Mouse (Mus musculus) MEL (cell line): ENCODE measurements around the gene Zfp101. TPM values are rescaled to one million over a fixed set of nuclear protein-coding genes. Genes with fewer than 3 reads are reported as not detected.
A peak's percentile ranks its signal among the peaks of the same experiment; 100 is the strongest.

Experiments
- DNase-seq: peaks from one replicate; pipeline ENCODE4 v3.0.0; 2011; ENCODE audit warnings: low read depth, low spot score
- H3K27ac ChIP-seq: 2 replicates; pipeline ENCODE4 v1.5.1; 2012; ENCODE audit warnings: low read depth, mild to moderate bottlenecking, control low read depth, low read length, moderate library complexity; ENCODE audit not compliant: control insufficient read depth
- H3K27me3 ChIP-seq, 2 experiments: fragments of 150-350 bp in 1 of 2; sonication (generic) in 1 of 2; 2 replicates each; pipeline ENCODE4 v1.6.1; 2012; ENCODE audit warnings: low read length in 2 of 2, mild to moderate bottlenecking in 2 of 2, improper control_type of control experiment in 1 of 2, moderate library complexity in 1 of 2; ENCODE audit not compliant: insufficient read depth in 2 of 2, control insufficient read depth in 1 of 2
- H3K36me3 ChIP-seq, 2 experiments: 2 replicates each; pipeline ENCODE4 v1.6.1; 2012 to 2014; ENCODE audit warnings: low read length in 2 of 2, improper control_type of control experiment in 1 of 2, inconsistent platforms in 1 of 2, mild to moderate bottlenecking in 1 of 2; ENCODE audit not compliant: insufficient read depth in 2 of 2, control insufficient read depth in 1 of 2
- H3K4me1 ChIP-seq, 2 experiments: fragments of 150-350 bp in 1 of 2; sonication (generic) in 1 of 2; 2 replicates each; pipeline ENCODE4 v1.6.1; 2012; ENCODE audit warnings: low read length in 2 of 2, improper control_type of control experiment in 1 of 2, mild to moderate bottlenecking in 1 of 2; ENCODE audit not compliant: insufficient read depth in 2 of 2, control insufficient read depth in 1 of 2
- H3K4me3 ChIP-seq, 2 experiments: fragments of 150-350 bp in 1 of 2; sonication (generic) in 1 of 2; 2 replicates each; pipeline ENCODE4 v1.5.1; 2012; ENCODE audit warnings: low read depth in 2 of 2, low read length in 2 of 2, mild to moderate bottlenecking in 2 of 2, moderate library complexity in 2 of 2, control low read depth in 1 of 2, improper control_type of control experiment in 1 of 2; ENCODE audit not compliant: control insufficient read depth in 1 of 2, insufficient read depth in 1 of 2
- H3K79me2 ChIP-seq: 2 replicates; pipeline ENCODE4 v1.6.1; 2012; ENCODE audit warnings: mild to moderate bottlenecking, low read length, moderate library complexity; ENCODE audit not compliant: control insufficient read depth, poor library complexity, insufficient read depth
- H3K9ac ChIP-seq: 2 replicates; pipeline ENCODE4 v1.6.1; 2012; ENCODE audit warnings: low read depth, mild to moderate bottlenecking, control low read depth, low read length, moderate library complexity; ENCODE audit not compliant: control insufficient read depth, poor library complexity, severe bottlenecking
- H3K9me3 ChIP-seq: fragments of 150-350 bp; sonication (generic); replicated peaks from 2 replicates; pipeline ENCODE4 v1.6.1; 2012; ENCODE audit warnings: mild to moderate bottlenecking, low read length, improper control_type of control experiment, moderate library complexity; ENCODE audit not compliant: insufficient read depth
- CHD2 ChIP-seq: IDR thresholded peaks from 2 replicates; pipeline ENCODE4 v1.6.1; 2011; ENCODE audit warnings: low read length, improper control_type of control experiment
- E2F4 ChIP-seq: IDR thresholded peaks from 2 replicates; pipeline ENCODE4 v1.6.1; 2011; ENCODE audit warnings: low read depth, low read length, improper control_type of control experiment, borderline replicate concordance
- ELF1 ChIP-seq: IDR thresholded peaks from 2 replicates; pipeline ENCODE4 v1.6.1; 2014; ENCODE audit warnings: low read depth, mild to moderate bottlenecking, inconsistent platforms, low read length, improper control_type of control experiment, moderate library complexity
- ETS1 ChIP-seq: IDR thresholded peaks from 2 replicates; pipeline ENCODE4 v1.6.1; 2012; ENCODE audit warnings: low read depth, mild to moderate bottlenecking, inconsistent platforms, low read length, improper control_type of control experiment, moderate library complexity
- HCFC1 ChIP-seq: IDR thresholded peaks from 2 replicates; pipeline ENCODE4 v1.6.1; 2012; ENCODE audit warnings: low read depth, mild to moderate bottlenecking, inconsistent platforms, low read length, improper control_type of control experiment, moderate library complexity
- JUND ChIP-seq: IDR thresholded peaks from 2 replicates; pipeline ENCODE4 v1.6.1; 2011; ENCODE audit warnings: low read depth, mild to moderate bottlenecking, improper control_type of control experiment, low read length
- KAT2A ChIP-seq: conservative IDR thresholded peaks from 2 replicates; pipeline ENCODE4 v1.6.1; 2012; ENCODE audit warnings: low read depth, low read length, improper control_type of control experiment, inconsistent platforms
- MAX ChIP-seq: IDR thresholded peaks from 2 replicates; pipeline ENCODE4 v1.6.1; 2011; ENCODE audit warnings: low read length, improper control_type of control experiment
- MXI1 ChIP-seq: IDR thresholded peaks from 2 replicates; pipeline ENCODE4 v1.6.1; 2011; ENCODE audit warnings: mild to moderate bottlenecking, low read depth, low read length, improper control_type of control experiment
- MYB ChIP-seq: IDR thresholded peaks from 2 replicates; pipeline ENCODE4 v1.6.1; 2011; ENCODE audit warnings: mild to moderate bottlenecking, low read depth, low read length, improper control_type of control experiment
- MYC ChIP-seq: IDR thresholded peaks from 2 replicates; pipeline ENCODE4 v1.6.1; 2011; ENCODE audit warnings: low read depth, mild to moderate bottlenecking, low read length, improper control_type of control experiment, moderate library complexity
- NELFE ChIP-seq: IDR thresholded peaks from 2 replicates; pipeline ENCODE4 v1.6.1; 2011; ENCODE audit warnings: low read depth, low read length, improper control_type of control experiment
- NRF1 ChIP-seq: IDR thresholded peaks from 2 replicates; pipeline ENCODE4 v1.6.1; 2014; ENCODE audit warnings: low read depth, mild to moderate bottlenecking, inconsistent platforms, low read length, improper control_type of control experiment, moderate library complexity; ENCODE audit not compliant: poor library complexity, insufficient read depth, severe bottlenecking
- POLR2A ChIP-seq, 2 experiments: IDR thresholded peaks; 2 replicates each; pipeline ENCODE4 v1.6.1; 2011 to 2012; ENCODE audit warnings: low read length in 2 of 2, mild to moderate bottlenecking in 2 of 2, control low read depth in 1 of 2, improper control_type of control experiment in 1 of 2, low read depth in 1 of 2, moderate library complexity in 1 of 2; ENCODE audit not compliant: control insufficient read depth in 1 of 2, insufficient read depth in 1 of 2, poor library complexity in 1 of 2
- POLR2AphosphoS2 ChIP-seq: IDR thresholded peaks from 2 replicates; pipeline ENCODE4 v1.6.1; 2011; ENCODE audit warnings: low read length, improper control_type of control experiment
- SIN3A ChIP-seq: IDR thresholded peaks from 2 replicates; pipeline ENCODE4 v1.6.1; 2012; ENCODE audit warnings: low read length, improper control_type of control experiment, inconsistent platforms
- TAL1 ChIP-seq: IDR thresholded peaks from 2 replicates; pipeline ENCODE4 v1.6.1; 2012; ENCODE audit warnings: mild to moderate bottlenecking, inconsistent platforms, low read length, moderate library complexity, mixed read lengths
- TBP ChIP-seq: IDR thresholded peaks from 2 replicates; pipeline ENCODE4 v1.8.0; 2011; ENCODE audit warnings: low read depth, low read length, improper control_type of control experiment
- TCF12 ChIP-seq: IDR thresholded peaks from 2 replicates; pipeline ENCODE4 v1.6.1; 2014; ENCODE audit warnings: low read depth, mild to moderate bottlenecking, inconsistent platforms, low read length, improper control_type of control experiment, moderate library complexity
- UBTF ChIP-seq: IDR thresholded peaks from 2 replicates; pipeline ENCODE4 v1.6.1; 2012; ENCODE audit warnings: low read depth, mild to moderate bottlenecking, inconsistent platforms, low read length, improper control_type of control experiment, moderate library complexity, borderline replicate concordance; ENCODE audit not compliant: insufficient read depth
- USF1 ChIP-seq: IDR thresholded peaks from 2 replicates; pipeline ENCODE4 v1.6.1; 2014; ENCODE audit warnings: low read depth, mild to moderate bottlenecking, inconsistent platforms, low read length, improper control_type of control experiment, moderate library complexity
- USF2 ChIP-seq, 2 experiments: IDR thresholded peaks; 2 replicates each; pipeline ENCODE4 v1.6.1; 2011 to 2012; ENCODE audit warnings: improper control_type of control experiment in 2 of 2, low read length in 2 of 2, borderline replicate concordance in 1 of 2, inconsistent platforms in 1 of 2, low read depth in 1 of 2, mild to moderate bottlenecking in 1 of 2; ENCODE audit not compliant: insufficient read depth in 1 of 2
- ZC3H11A ChIP-seq: IDR thresholded peaks from 2 replicates; pipeline ENCODE4 v1.6.1; 2012; ENCODE audit warnings: low read depth, mild to moderate bottlenecking, inconsistent platforms, low read length, improper control_type of control experiment
- ZKSCAN1 ChIP-seq: IDR thresholded peaks from 2 replicates; pipeline ENCODE4 v1.6.1; 2012; ENCODE audit warnings: low read depth, mild to moderate bottlenecking, inconsistent platforms, low read length, improper control_type of control experiment, moderate library complexity
- ZMIZ1 ChIP-seq: IDR thresholded peaks from 2 replicates; pipeline ENCODE4 v1.6.1; 2012; ENCODE audit warnings: low read depth, mild to moderate bottlenecking, inconsistent platforms, low read length, improper control_type of control experiment, moderate library complexity
- ZNF384 ChIP-seq: IDR thresholded peaks from 2 replicates; pipeline ENCODE4 v1.6.1; 2012; ENCODE audit warnings: low read depth, mild to moderate bottlenecking, inconsistent platforms, low read length, improper control_type of control experiment
- polyA plus RNA-seq, 2 experiments: library from polyadenylated mRNA; stranded (reverse) in 1 of 2; unstranded in 1 of 2; fragments of >175 nt in 1 of 2; fragments of >200 nt in 1 of 2; gene quantifications; 2 replicates each; pipeline versions ENCODE4 v1.2.1 to v1.2.4; 2012; ENCODE audit warnings: low replicate concordance in 2 of 2, low read depth in 1 of 2; ENCODE audit not compliant: insufficient read length in 2 of 2, insufficient read depth in 1 of 2, missing spikeins in 1 of 2
- total RNA-seq: library from RNA; depleted of rRNA; stranded (reverse); fragments of 300-350 nt; gene quantifications from 2 replicates; pipeline ENCODE4 v1.2.3, GENCODE M21; 2012; rRNA removed

Gene Zfp101
- total RNA-seq = 6.1 and 8.3 TPM in 2 replicates
- 1 to 10 TPM in 1 of 2 experiments, not detected in 1; 7.6 TPM for polyA plus RNA-seq

DNA sequence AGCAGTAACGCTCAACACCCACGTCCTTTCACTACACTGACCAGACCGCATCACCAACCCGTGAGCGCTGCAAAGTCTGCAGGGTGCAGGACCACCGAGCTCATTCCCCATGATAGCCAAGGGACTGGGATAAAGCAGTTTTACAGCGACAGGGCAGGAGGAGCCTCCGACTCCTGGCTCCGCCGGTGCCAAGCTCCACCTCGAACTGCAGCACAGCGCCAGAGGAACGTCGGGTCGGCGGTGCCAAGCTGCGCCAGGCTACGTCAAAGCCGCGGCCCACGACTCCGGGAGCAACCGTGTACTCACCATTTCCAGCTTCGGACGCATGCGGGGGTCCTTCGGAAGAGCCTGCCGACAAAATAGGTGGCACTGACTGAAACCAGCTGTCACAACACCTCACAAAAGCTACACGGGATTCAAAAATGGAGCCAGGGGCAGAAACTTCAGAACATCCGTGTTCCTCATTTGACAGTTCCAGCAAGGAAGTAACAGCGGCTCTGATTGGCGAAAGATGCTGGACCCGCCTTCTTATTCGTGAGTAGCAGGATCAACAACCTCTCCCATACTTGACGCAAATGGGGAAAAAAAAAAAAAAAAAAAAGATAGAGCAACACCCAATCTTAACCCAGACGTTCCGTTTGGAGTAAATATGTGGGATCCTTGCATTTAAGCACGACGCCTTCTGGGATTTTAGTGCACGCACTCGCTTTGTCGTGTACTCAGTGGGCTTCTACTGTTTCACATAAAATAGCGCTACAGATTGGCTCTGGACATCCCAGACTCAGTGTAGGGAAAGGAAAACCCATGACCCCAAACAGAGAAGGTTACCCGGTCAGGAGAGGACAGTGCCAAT lies at the start of gene Zfp101:
Gene Zfp101, minus strand, starts transcription at position 460 of the 853 bp plus-strand sequence.
- peak within 1 kb of the TSS; percentile 77 to 85 for H3K4me3 ChIP-seq
- H3K27me3 ChIP-seq = no peaks in the 10 kb centered on the region; a peak in 2 of 4 replicates
- peak within 1 kb of the TSS; percentile 78 for H3K9ac ChIP-seq
- peaks cover 30% of the 10 kb centered on the region for H3K79me2 ChIP-seq
- peak within 1 kb of the TSS; percentile 68 for H3K27ac ChIP-seq
- H3K36me3 ChIP-seq = peaks cover 0 to 6% of the 10 kb centered on the region in 2 experiments; a peak in 2 of 4 replicates
- peak; percentile 97 for DNase-seq
- TF ChIP-seq USF2 (IDR thresholded peaks at IDR 0.05; ENCODE audit: borderline replicate concordance in 1 of 2, insufficient read depth in 1 of 2, low read depth in 1 of 2, low read length in 2 of 2) = no peak
- TF ChIP-seq ELF1 = peak; percentile 66
- TF ChIP-seq CHD2 = peak; percentile 77; the same call in 1 of the 2 replicates
- no peak for TF ChIP-seq UBTF
- TF ChIP-seq KAT2A = peak; percentile 56
- peak; percentile 78 for TF ChIP-seq TBP
- TF ChIP-seq MXI1 = peak; percentile 86
- peak; percentile 50 for TF ChIP-seq MYC
- no peak for TF ChIP-seq MYB
- peak; percentile 76; the same call in 1 of the 2 replicates for TF ChIP-seq ZKSCAN1
- peak; percentile 88 for TF ChIP-seq HCFC1
- 0 out of 2 replicates have a peak, but pooled peaks have one; percentile 36 for TF ChIP-seq TCF12
- TF ChIP-seq SIN3A = peak; percentile 98
- TF ChIP-seq POLR2A (IDR thresholded peaks at IDR 0.05; ENCODE audit: control insufficient read depth in 1 of 2, insufficient read depth in 1 of 2, low read depth in 1 of 2, low read length in 2 of 2, poor library complexity in 1 of 2) = peak; percentile 57 to 84; a peak in 3 of 4 replicates
- TF ChIP-seq USF1 = no peak
- TF ChIP-seq NRF1 = no peak
- TF ChIP-seq POLR2AphosphoS2 = peak; percentile 61; the same call in 1 of the 2 replicates
- no peak for TF ChIP-seq JUND
- TF ChIP-seq ETS1 = peak; percentile 38; the same call in 1 of the 2 replicates
- TF ChIP-seq ZNF384 = peak; percentile 100
- no peak for TF ChIP-seq ZC3H11A
- no peak for TF ChIP-seq TAL1
- TF ChIP-seq MAX = peak; percentile 56; the same call in 1 of the 2 replicates
- TF ChIP-seq ZMIZ1 = peak; percentile 44; the same call in 1 of the 2 replicates
- TF ChIP-seq NELFE = peak; percentile 86
- TF ChIP-seq E2F4 = peak; percentile 73
- peaks cover 0 to 9% of the 10 kb centered on the region in 2 experiments; a peak in 2 of 4 replicates for H3K4me1 ChIP-seq
- no peaks in the 10 kb centered on the region for H3K9me3 ChIP-seq
